Mouse (Mus musculus): Measurements from ENCODE around the gene 7530416G11Rik.

DNA sequence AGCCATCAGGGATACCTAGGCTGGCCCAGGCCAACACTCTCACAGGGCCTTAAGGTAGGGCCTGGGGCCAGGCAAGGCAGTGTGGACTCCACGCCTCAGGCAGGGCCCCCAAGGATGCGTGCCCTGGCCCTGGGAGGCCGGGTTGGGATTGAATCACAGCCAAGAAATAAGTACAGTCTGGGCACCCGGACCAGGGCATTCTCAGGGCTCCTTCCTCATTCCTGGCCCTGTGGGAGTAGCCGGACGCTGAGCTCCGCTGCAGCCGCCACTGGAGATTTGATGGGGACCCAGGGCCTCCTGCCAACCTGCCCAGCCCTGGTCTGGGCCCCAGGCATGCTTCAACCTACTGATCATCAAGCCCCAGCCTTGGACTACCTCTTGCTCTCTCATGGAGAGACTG is 31.2 kb upstream of the 7530416G11Rik start:
- no peak for TF ChIP-seq POLR2A (IDR thresholded peaks at IDR 0.05; ENCODE audit: borderline replicate concordance, extremely low read depth, insufficient read depth, insufficient read length, poor library complexity, severe bottlenecking)
- TF ChIP-seq CTCF (IDR thresholded peaks at IDR 0.05; ENCODE audit: borderline replicate concordance, extremely low read depth, insufficient read depth, insufficient read length), result no peak

Measured in brain, embryonic 14.5 days (tissue).